Mouse (Mus musculus) limb, embryonic 14.5 days (tissue): ENCODE data around the gene Ripor2. TPM values are rescaled to one million over a fixed set of nuclear protein-coding genes. Genes with fewer than 3 reads are reported as not detected.
A peak's percentile ranks its signal among the peaks of the same experiment; 100 is the strongest.

Source experiments
- ATAC-seq: fragments of 200-750 bp; cut with Nextera tagmentation; 2 replicates; pipeline ENCODE4 v1.8.0; 2017; ENCODE audit warnings: low read depth, moderate number of reproducible peaks, moderate TSS enrichment; ENCODE audit not compliant: low FRiP score
- DNase-seq: peaks from one replicate; pipeline ENCODE4 v3.0.0-alpha.2; 2015; ENCODE audit warnings: low spot score
- H3K27ac ChIP-seq: fragments of 300-500 bp; sonication (generic); replicated peaks from 2 replicates; pipeline ENCODE4 v1.5.1; 2014; ENCODE audit warnings: low read depth, mild to moderate bottlenecking, low read length, moderate library complexity, mixed read lengths
- H3K27me3 ChIP-seq: fragments of 300-500 bp; sonication (generic); 2 replicates; pipeline ENCODE4 v1.6.1; 2014; ENCODE audit warnings: low read length, mixed read lengths; ENCODE audit not compliant: control insufficient read depth, insufficient read depth
- H3K36me3 ChIP-seq: fragments of 300-500 bp; sonication (generic); 2 replicates; pipeline ENCODE4 v1.6.1; 2014; ENCODE audit warnings: mild to moderate bottlenecking, low read length, moderate library complexity, mixed read lengths; ENCODE audit not compliant: control insufficient read depth, insufficient read depth
- H3K4me1 ChIP-seq: fragments of 300-500 bp; sonication (generic); 2 replicates; pipeline ENCODE4 v1.6.1; 2014; ENCODE audit warnings: antibody characterized with exemption, low read length, mixed read lengths; ENCODE audit not compliant: control insufficient read depth, insufficient read depth
- H3K4me2 ChIP-seq: fragments of 300-500 bp; sonication (generic); replicated peaks from 2 replicates; pipeline ENCODE4 v1.6.1; 2014; ENCODE audit warnings: low read depth, mild to moderate bottlenecking, low read length, moderate library complexity; ENCODE audit not compliant: severe bottlenecking
- H3K4me3 ChIP-seq: fragments of 300-500 bp; sonication (generic); replicated peaks from 2 replicates; pipeline ENCODE4 v1.5.1; 2014; ENCODE audit warnings: low read length
- H3K9ac ChIP-seq: fragments of 300-500 bp; sonication (generic); 2 replicates; pipeline ENCODE4 v1.6.1; 2014; ENCODE audit warnings: mild to moderate bottlenecking, low read depth, low read length, moderate library complexity; ENCODE audit not compliant: severe bottlenecking
- H3K9me3 ChIP-seq: fragments of 300-500 bp; sonication (generic); 2 replicates; pipeline ENCODE4 v1.6.1; 2016; ENCODE audit warnings: low read length; ENCODE audit not compliant: control insufficient read depth
- POLR2A ChIP-seq: fragments of 200-500 bp; IDR thresholded peaks from 2 replicates; pipeline ENCODE4 v1.8.0; 2012; ENCODE audit warnings: inconsistent platforms, mild to moderate bottlenecking, moderate library complexity, borderline replicate concordance; ENCODE audit not compliant: insufficient read depth, insufficient read length; ENCODE audit errors: extremely low read depth
- WGBS: fragments of 180-500 bp; shearing (Covaris S2); extraction: QIAGEN DNeasy Blood & Tissue Kit; methylation state at CpG from one replicate; pipeline ENCODE4 v1.1.7; 2014; 5-methylcytosine and 5-hydroxymethylcytosine counted together
- polyA plus RNA-seq, 2 experiments: library from polyadenylated mRNA; depleted of rRNA in 1 of 2; stranded (reverse) in 1 of 2; unstranded in 1 of 2; fragments of >200 nt; fragmentation: Nextera tagmentation in 1 of 2; extraction: Ambion mirVana in 1 of 2; gene quantifications; 2 replicates each; pipeline versions ENCODE4 v1.2.1 to v1.2.3; 2012 to 2014

Gene Ripor2
- polyA plus RNA-seq, 2 experiments = 5.1 TPM

DNA sequence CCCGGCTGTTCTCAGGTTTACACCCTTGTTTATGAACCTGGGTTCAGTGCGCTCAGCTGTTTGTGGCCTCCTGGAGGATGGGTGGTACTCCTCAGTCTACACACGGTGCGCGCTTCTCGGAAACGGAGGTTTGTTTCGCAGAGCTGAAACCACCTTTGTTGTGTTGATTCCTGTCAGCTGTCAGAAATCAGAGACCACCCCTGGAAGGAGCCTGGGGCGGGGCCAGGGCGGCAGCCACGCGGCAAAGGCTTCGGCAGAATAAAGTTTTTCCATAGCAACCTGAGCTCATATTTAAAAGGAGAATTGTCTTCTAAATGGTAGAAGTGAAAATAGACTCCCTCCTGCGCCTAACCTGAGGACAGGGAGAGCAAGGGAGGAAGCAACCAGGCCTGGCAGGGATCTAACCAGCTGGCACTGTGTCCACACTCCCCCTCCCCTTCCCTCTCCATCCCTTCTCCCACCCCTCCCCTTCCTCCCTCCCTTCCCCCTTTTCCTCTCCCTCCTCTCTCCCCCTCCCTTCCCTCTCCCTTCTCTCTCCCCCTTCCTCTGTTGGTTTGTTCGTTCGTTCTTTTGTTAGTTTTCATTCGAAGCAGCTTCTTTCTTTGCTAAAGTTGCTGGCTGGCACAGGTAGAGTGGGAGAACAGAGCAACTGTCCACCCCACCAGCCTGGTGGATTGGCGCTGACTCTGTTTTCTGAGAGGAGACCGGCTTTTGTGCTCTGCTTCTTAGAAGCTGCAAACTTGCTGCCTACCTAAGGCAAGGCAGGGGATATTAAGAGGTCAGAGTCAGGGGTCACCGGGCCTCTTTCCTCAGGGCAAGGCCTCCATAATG, 23.0 kb downstream of the Ripor2 start:
- TF ChIP-seq POLR2A = no peak
- ATAC-seq (0 out of 2 replicates have a peak, but pooled peaks have one; percentile 51), DNase-seq (peak; percentile 62)
- Histone ChIP-seq H3K4me3 (peak overlapping the region; percentile 24), H3K4me2 (peak overlapping the region; percentile 53), H3K27ac (no peak overlapping the region), H3K36me3 (no peaks in the 10 kb centered on the region), H3K9ac (peak overlapping the region; percentile 0; the same call in 1 of the 2 replicates), H3K9me3 (no peaks in the 10 kb centered on the region), H3K4me1 (peaks cover 8% of the 10 kb centered on the region), H3K27me3 (no peaks in the 10 kb centered on the region)
- WGBS = 4% methylated on average over 20 of the region's 20 CpGs

- Histone ChIP-seq H3K27me3 (no peaks in the 10 kb centered on the region), H3K4me2 (no peak overlapping the region), H3K36me3 (no peaks in the 10 kb centered on the region), H3K27ac (no peak overlapping the region), H3K4me1 (peaks cover 8% of the 10 kb centered on the region), H3K9ac (no peak overlapping the region), H3K9me3 (no peaks in the 10 kb centered on the region), H3K4me3 (no peak overlapping the region)
- ATAC-seq (no peak), DNase-seq (no peak)
- 71% methylated on average over 5 of the region's 5 CpGs for WGBS
- TF ChIP-seq POLR2A = no peak
Observed at GRCm38 (mm10) chr13:24605755-24606154, 23.8 kb downstream of the Ripor2 start.

GRCm38 (mm10) chr13:24607961-24608360, 26.0 kb downstream of the Ripor2 start:
- Histone ChIP-seq H3K4me3 (no peak overlapping the region), H3K4me1 (peaks cover 8% of the 10 kb centered on the region), H3K27me3 (no peaks in the 10 kb centered on the region), H3K27ac (no peak overlapping the region), H3K4me2 (no peak overlapping the region), H3K36me3 (no peaks in the 10 kb centered on the region), H3K9me3 (no peaks in the 10 kb centered on the region), H3K9ac (no peak overlapping the region)
- no peak for ATAC-seq
- 90% methylated on average over 4 of the region's 4 CpGs for WGBS
- no peak for TF ChIP-seq POLR2A
- DNase-seq = no peak

- Histone ChIP-seq H3K4me3 (no peak overlapping the region), H3K9ac (no peak overlapping the region), H3K36me3 (no peaks in the 10 kb centered on the region), H3K9me3 (no peaks in the 10 kb centered on the region), H3K4me2 (no peak overlapping the region), H3K27ac (no peak overlapping the region), H3K4me1 (peaks cover 8% of the 10 kb centered on the region), H3K27me3 (no peaks in the 10 kb centered on the region)
- 71% methylated on average over 1 of the region's 1 CpGs for WGBS
- no peak for ATAC-seq
- no peak for TF ChIP-seq POLR2A
- no peak for DNase-seq
Observed at GRCm38 (mm10) chr13:24608709-24609108, 26.7 kb downstream of the Ripor2 start.

DNA sequence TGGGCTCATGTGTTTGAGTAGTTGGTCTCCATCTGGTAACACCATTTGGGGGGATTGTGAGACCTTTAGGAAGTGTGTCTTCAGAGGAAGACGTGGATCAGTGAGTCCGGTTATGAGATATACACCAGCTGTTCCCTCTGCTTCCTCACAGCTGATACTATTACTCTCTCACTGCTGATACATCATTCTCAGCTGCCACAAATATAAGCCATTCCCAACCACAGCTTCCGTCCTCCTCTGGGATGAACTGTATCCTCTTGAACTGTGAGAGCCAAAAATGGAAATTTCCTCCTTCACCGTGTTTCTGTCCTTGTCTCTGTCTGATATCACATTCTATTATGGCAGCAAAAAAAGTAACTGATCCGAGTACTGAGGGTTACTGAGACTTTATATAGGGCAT, 28.9 kb downstream of the Ripor2 start:
- no peak; the same call in 1 of the 2 replicates for ATAC-seq
- no peak for TF ChIP-seq POLR2A

More for the DNA sequence above, 28.9 kb downstream of the Ripor2 start:
- Histone ChIP-seq H3K9ac (no peak overlapping the region), H3K27ac (no peak overlapping the region), H3K36me3 (no peaks in the 10 kb centered on the region), H3K9me3 (no peaks in the 10 kb centered on the region), H3K4me2 (no peak overlapping the region), H3K4me1 (no peaks in the 10 kb centered on the region), H3K4me3 (no peak overlapping the region), H3K27me3 (no peaks in the 10 kb centered on the region)
- WGBS = 74% methylated on average over 5 of the region's 5 CpGs
- no peak for DNase-seq
